ENCODE assay signal across 10 mouse cellular contexts in the genomic region with DNA sequence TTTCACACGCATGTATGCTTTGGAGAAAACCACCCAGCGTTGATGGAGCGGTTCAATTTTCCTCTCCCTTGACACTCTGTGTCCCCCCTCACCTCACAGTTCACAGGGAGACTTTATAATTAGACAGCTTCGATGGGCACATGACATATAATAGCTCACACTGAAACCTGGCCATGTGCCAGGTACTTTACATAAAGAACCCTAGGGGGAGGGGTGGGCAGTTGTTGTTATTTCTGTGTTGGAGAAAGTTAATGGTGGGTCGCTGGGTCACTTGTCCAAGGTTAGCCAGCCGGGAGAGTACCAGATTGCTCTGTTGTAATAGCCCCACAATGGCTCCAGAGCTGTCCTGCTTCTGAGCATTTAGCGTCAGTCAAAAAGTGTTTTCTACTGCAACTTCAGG.
A peak's percentile ranks its signal among the peaks of the same experiment; 100 is the strongest.
DNase-seq lines count a peak whose midpoint lies in the region; ATAC-seq and TF ChIP-seq lines count a peak whose summit lies in the region.
"Had no signal": no experiment of that assay in that cellular context is flagged by ENCODE, and none has a peak within 500 bp of the region (broad histone marks: within the 10 kb centered on the region; RNA-seq: fewer than 3 reads in every experiment).

No protein-coding gene starts in this region.

- H3K9ac ChIP-seq in heart, embryonic 16.5 days (ENCODE audit: low read length) = no peak overlapping the region
- H3K9ac ChIP-seq in embryonic facial prominence, embryonic 15.5 days = no peak overlapping the region
- H3K9ac ChIP-seq in kidney, embryonic 15.5 days = no peak overlapping the region
- H3K9ac ChIP-seq: liver, embryonic 14.5 days; midbrain, embryonic 12.5 days had no signal

- intact Hi-C loops in heart, postnatal 25 days (cut with DNase I) = no loop called here

- WGBS in heart, embryonic 16.5 days = 42% methylated on average over 7 of the region's 7 CpGs
- WGBS in embryonic facial prominence, embryonic 15.5 days = 51% methylated on average over 7 of the region's 7 CpGs
- 18% methylated on average over 7 of the region's 7 CpGs for WGBS in kidney, embryonic 15.5 days

- H3K4me1 ChIP-seq in heart, embryonic 16.5 days (ENCODE audit: control insufficient read depth, insufficient read depth, low read length) = peaks cover 2% of the 10 kb centered on the region; the same call in 1 of the 2 replicates
- peaks cover 8% of the 10 kb centered on the region; the same call in 1 of the 2 replicates for H3K4me1 ChIP-seq in embryonic facial prominence, embryonic 15.5 days
- 0 out of 2 replicates have a peak, but pooled peaks cover 2% of the 10 kb centered on the region for H3K4me1 ChIP-seq in kidney, embryonic 15.5 days

- DNase-seq in heart, postnatal 25 days (ENCODE audit: low spot score) = no peak
- DNase-seq in brain, embryonic 14.5 days (ENCODE audit: low read depth) = peak; percentile 81
- DNase-seq in adrenal gland, postnatal 36 days = no peak
- DNase-seq in c-Kit-positive CD71-positive TER-119-positive erythroid progenitor cells, embryonic 14.5 days (ENCODE audit: low spot score) = no peak
- DNase-seq: gastrocnemius, postnatal 14 days had no signal

- no peak for TF ChIP-seq CTCF in brain, embryonic 14.5 days (IDR thresholded peaks at IDR 0.05; ENCODE audit: borderline replicate concordance, extremely low read depth, insufficient read depth, insufficient read length)

- ATAC-seq in heart, embryonic 16.5 days (replicated peaks; ENCODE audit: extremely low read depth, insufficient read depth, low FRiP score) = peak; percentile 79
- 0 out of 2 replicates have a peak, but pooled peaks have one; percentile 39 for ATAC-seq in embryonic facial prominence, embryonic 15.5 days (ENCODE audit: insufficient number of reproducible peaks, low FRiP score, low TSS enrichment, low read depth)
- ATAC-seq in kidney, embryonic 15.5 days (replicated peaks; ENCODE audit: low FRiP score) = no peak

- peaks cover 6% of the 10 kb centered on the region for H3K9me3 ChIP-seq in heart, embryonic 16.5 days (replicated peaks; ENCODE audit: control insufficient read depth, low read length)
- 0 out of 2 replicates have a peak, but pooled peaks cover 4% of the 10 kb centered on the region for H3K9me3 ChIP-seq in embryonic facial prominence, embryonic 15.5 days (replicated peaks)
- H3K9me3 ChIP-seq in kidney, embryonic 15.5 days (replicated peaks) = peaks cover 10% of the 10 kb centered on the region

- H3K4me2 ChIP-seq in heart, embryonic 16.5 days (ENCODE audit: low read depth, low read length) = no peak overlapping the region
- no peak overlapping the region for H3K4me2 ChIP-seq in embryonic facial prominence, embryonic 15.5 days (replicated peaks)
- H3K4me2 ChIP-seq in kidney, embryonic 15.5 days = no peak overlapping the region
- H3K4me2 ChIP-seq: midbrain, embryonic 12.5 days had no signal

- TF ChIP-seq POLR2A in brain, embryonic 14.5 days (IDR thresholded peaks at IDR 0.05; ENCODE audit: borderline replicate concordance, extremely low read depth, insufficient read depth, insufficient read length, poor library complexity, severe bottlenecking) = no peak

- H3K4me3 ChIP-seq in heart, embryonic 16.5 days (ENCODE audit: low read length) = no peak overlapping the region
- H3K4me3 ChIP-seq in embryonic facial prominence, embryonic 15.5 days (replicated peaks) = no peak overlapping the region
- H3K4me3 ChIP-seq in kidney, embryonic 15.5 days (replicated peaks) = no peak overlapping the region
- H3K4me3 ChIP-seq: midbrain, embryonic 12.5 days had no signal

- no peaks in the 10 kb centered on the region for H3K36me3 ChIP-seq in heart, embryonic 16.5 days (ENCODE audit: control insufficient read depth, insufficient read depth)
- H3K36me3 ChIP-seq in embryonic facial prominence, embryonic 15.5 days = no peaks in the 10 kb centered on the region
- no peaks in the 10 kb centered on the region for H3K36me3 ChIP-seq in kidney, embryonic 15.5 days
- H3K36me3 ChIP-seq: midbrain, embryonic 12.5 days had no signal

- H3K27me3 ChIP-seq in heart, embryonic 16.5 days (ENCODE audit: control insufficient read depth, insufficient read depth, low read length) = no peaks in the 10 kb centered on the region
- H3K27me3 ChIP-seq in embryonic facial prominence, embryonic 15.5 days = no peaks in the 10 kb centered on the region; the same call in 1 of the 2 replicates
- H3K27me3 ChIP-seq in kidney, embryonic 15.5 days = no peaks in the 10 kb centered on the region
- H3K27me3 ChIP-seq: midbrain, embryonic 12.5 days had no signal

- peak overlapping the region; percentile 56 for H3K27ac ChIP-seq in heart, embryonic 16.5 days (ENCODE audit: low read length)
- no peak overlapping the region for H3K27ac ChIP-seq in embryonic facial prominence, embryonic 15.5 days (replicated peaks)
- 0 out of 2 replicates have a peak overlapping the region, but pooled peaks have one; percentile 13 for H3K27ac ChIP-seq in kidney, embryonic 15.5 days
- H3K27ac ChIP-seq: liver, embryonic 14.5 days; midbrain, embryonic 12.5 days had no signal
